Mouse (Mus musculus): ENCODE measurements around the gene Wdfy2.
A peak's percentile ranks its signal among the peaks of the same experiment; 100 is the strongest.

Gene Wdfy2

DNA sequence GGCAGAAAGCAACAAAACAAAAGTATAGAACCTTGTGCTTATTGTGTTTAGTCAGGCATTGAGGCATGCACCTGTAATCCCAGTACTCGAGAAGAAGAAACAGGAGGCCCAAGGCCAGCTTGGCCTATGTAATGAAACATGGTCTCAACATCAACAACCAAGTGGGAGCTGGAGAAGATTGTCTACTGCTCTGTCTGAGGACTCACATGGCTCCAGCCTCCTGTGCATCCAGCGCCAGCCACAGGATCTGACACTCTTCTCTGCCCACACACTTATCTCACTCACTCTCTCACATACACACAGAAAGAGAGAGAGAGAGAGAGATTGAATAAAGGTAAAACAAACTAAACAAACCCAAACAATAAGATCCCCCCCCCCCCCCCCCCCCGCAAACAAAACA is 3.9 kb upstream of the Wdfy2 start:
- TF ChIP-seq GATA4 (IDR thresholded peaks at IDR 0.05; ENCODE audit: insufficient replicate concordance, low read length), result no peak

DNA sequence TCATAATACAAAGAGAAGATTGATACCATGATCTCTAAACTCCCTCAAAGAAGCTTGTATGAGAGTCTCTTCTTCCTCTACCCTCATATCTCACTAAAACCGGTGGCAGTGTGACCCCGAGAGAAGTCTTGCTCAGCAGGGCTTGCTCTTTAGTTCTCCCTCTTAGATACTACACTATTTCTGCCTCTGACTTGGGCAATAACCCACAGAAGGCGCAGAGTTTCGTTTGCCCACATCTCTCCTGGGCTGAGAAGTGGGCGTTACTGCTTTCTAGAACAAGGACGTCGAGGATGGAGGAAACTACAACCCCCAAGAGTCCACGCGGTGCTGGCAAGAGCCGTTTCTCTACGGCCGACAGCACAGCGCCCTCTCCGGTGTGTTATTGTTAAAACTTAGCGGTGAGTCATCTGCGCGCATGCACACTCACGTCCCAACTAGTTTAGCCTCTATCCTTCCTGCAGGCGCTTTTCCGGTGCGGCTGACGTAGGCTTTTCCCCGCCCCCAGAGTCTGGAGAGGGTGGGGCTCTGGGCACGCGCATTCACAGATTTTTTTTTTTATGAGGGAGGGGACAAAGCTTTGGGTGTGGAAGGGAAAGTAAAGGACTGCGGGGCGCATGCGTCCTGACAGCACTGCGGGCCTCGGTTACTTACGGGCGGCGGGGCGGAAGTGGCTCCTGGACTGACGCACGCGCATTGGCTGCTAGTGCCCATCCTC is 395 bp upstream of the Wdfy2 start:
- TF ChIP-seq GATA4 (IDR thresholded peaks at IDR 0.05; ENCODE audit: insufficient replicate concordance, low read length), result no peak; the same call in 1 of the 2 replicates

DNA sequence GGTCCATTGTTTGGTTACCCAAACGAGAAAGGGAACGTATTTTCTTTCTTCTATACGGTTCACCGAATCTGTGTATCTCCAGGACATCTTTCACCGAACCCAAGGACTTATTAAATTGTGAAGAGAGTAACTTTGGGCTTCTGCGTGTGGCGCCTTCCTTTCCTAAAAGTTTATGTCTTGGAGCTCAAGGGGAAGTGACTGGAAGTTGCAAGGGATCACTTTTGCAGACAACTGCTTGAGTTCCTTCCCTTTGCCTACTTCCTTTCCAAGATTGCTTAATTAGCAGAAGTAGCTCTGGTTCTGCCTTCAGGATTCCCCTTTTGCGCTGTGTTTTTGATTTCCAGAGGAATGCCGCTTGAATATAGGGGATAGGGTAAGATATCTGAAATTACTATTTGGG is 858 bp downstream of the Wdfy2 start:
- no peak for TF ChIP-seq GATA4 (IDR thresholded peaks at IDR 0.05; ENCODE audit: insufficient replicate concordance, low read length)

- TF ChIP-seq GATA4 (IDR thresholded peaks at IDR 0.05; ENCODE audit: insufficient replicate concordance, low read length), result no peak
Observed at GRCm38 (mm10) chr14:62841726-62842125, 4.2 kb downstream of the Wdfy2 start.

DNA sequence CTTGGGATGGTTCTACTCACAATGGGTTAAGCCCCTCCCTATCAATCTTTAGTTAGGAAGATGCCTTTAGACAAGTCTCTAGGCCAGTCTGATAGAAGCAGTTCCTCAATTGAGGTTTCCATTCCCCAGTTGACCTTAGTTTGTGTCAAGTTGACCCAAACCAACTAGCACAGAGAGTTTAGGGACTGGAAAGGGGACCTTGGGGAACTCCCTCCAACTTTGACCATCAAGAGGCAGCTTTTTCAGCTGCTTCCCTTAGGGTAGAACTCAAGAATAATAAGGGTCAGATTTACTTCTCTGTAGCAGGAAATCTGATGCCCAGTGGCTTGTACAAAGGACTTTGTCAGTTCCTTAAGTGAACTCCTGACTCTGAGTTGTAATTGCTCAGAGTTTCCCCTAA is 5.0 kb downstream of the Wdfy2 start:
- no peak for TF ChIP-seq GATA4 (IDR thresholded peaks at IDR 0.05; ENCODE audit: insufficient replicate concordance, low read length)

GRCm38 (mm10) chr14:62842976-62843375 is 5.5 kb downstream of the Wdfy2 start:
- no peak for TF ChIP-seq GATA4 (IDR thresholded peaks at IDR 0.05; ENCODE audit: insufficient replicate concordance, low read length)

GRCm38 (mm10) chr14:62844226-62844625 is 6.7 kb downstream of the Wdfy2 start:
- TF ChIP-seq GATA4 (IDR thresholded peaks at IDR 0.05; ENCODE audit: insufficient replicate concordance, low read length), result no peak

DNA sequence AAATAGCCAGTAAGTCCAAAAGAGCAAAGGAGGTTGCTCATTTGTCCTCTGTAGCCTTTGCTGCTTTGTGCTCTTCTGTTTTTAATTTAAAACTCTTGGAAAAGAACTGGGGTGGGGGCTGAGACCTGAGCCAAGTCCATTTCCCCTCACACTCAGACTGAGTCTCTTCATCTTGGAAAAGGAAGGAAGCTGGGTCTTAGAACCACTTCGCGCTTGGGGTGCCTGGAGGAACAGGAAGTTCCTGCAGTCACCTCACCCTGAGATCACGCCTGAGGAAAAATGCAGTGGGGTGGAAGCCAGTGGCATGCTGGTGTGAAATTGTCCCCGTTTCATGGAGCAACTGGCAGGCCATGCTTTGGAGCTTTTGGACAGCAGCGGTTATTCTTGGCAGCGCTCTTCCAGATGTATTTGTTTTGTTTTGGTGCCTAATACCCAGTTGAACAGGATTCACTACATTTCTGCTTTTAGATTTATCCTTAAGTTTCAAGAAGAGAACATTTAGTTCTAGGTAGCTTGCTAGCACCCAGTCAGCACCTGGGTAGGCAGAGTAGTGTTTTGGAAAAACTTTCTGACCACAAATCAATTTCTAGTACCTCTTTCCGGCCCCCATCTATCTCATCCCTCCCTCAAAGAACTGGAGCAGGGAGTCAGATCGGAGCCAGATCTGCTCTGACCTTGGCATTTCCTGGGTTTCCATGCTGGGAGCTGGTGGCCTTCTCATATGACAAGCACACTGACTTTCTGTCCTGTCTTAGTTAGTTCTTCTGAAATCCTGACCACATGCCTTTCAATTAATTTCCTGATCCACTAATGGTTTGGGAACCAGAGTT is 7.7 kb downstream of the Wdfy2 start:
- TF ChIP-seq GATA4 (IDR thresholded peaks at IDR 0.05; ENCODE audit: insufficient replicate concordance, low read length), result 0 out of 2 replicates have a peak, but pooled peaks have one; percentile 54

GRCm38 (mm10) chr14:62850980-62851379 is 13.5 kb downstream of the Wdfy2 start:
- TF ChIP-seq GATA4 (IDR thresholded peaks at IDR 0.05; ENCODE audit: insufficient replicate concordance, low read length), result no peak

GRCm38 (mm10) chr14:62852840-62853239 is 15.4 kb downstream of the Wdfy2 start:
- no peak for TF ChIP-seq GATA4 (IDR thresholded peaks at IDR 0.05; ENCODE audit: insufficient replicate concordance, low read length)

GRCm38 (mm10) chr14:62855077-62855835 is 17.8 kb downstream of the Wdfy2 start:
- TF ChIP-seq GATA4 (IDR thresholded peaks at IDR 0.05; ENCODE audit: insufficient replicate concordance, low read length), result no peak

DNA sequence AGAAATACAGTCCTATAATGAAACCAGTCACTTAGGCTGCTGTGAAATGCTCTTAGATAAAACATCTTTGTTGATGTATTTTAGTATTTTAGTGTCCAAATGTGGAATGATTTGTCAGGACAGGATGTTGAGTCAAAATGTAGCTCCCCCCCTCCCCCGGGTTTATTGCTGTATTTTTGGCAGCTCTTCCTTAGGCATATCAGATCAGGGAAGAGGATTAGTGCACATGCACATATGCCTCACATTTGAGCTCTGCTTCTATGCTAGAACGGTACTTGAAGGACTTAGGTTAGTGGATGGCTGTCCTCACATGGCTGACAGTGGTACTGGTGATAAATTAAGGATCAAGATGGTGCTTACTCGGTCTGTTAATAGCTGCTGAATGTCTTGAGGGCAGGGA is 18.4 kb downstream of the Wdfy2 start:
- TF ChIP-seq GATA4 (IDR thresholded peaks at IDR 0.05; ENCODE audit: insufficient replicate concordance, low read length), result 0 out of 2 replicates have a peak, but pooled peaks have one; percentile 14

- TF ChIP-seq GATA4 (IDR thresholded peaks at IDR 0.05; ENCODE audit: insufficient replicate concordance, low read length), result no peak
Observed at GRCm38 (mm10) chr14:62856490-62856889, 19.0 kb downstream of the Wdfy2 start.

DNA sequence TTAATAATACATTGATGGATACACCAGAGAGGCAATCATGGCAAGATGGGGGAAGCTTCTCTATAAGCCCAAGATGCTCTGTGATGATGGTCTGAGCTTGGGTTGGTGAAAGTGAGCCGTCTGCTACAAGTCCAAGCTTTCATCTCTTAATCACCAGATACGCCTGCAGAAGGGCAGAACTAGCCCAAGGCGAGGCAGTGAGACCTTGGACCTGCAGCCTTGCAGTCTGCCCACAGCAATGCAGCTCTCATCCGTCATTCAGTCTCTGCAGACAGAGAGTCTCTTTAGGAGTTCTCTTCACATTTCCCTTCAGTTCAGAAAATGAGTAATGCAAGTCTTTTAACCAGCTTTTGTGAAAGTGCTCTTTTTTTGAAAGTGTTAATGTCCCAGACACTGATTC is 20.4 kb downstream of the Wdfy2 start:
- no peak for TF ChIP-seq GATA4 (IDR thresholded peaks at IDR 0.05; ENCODE audit: insufficient replicate concordance, low read length)

- no peak for TF ChIP-seq GATA4 (IDR thresholded peaks at IDR 0.05; ENCODE audit: insufficient replicate concordance, low read length)
Observed at GRCm38 (mm10) chr14:62858311-62858710, 20.8 kb downstream of the Wdfy2 start.

Measured in liver, adult (tissue).